Mouse (Mus musculus) brain, embryonic 18.5 days (tissue): ENCODE measurements around the gene Arhgef3.
"Not testable (repeated sequence)": the region's sequence is repeated elsewhere in the genome, so short reads cannot be mapped to it uniquely, and the experiment has no call there.

Experiments used
- DNase-seq: peaks from one replicate; pipeline ENCODE4 v3.0.0-alpha.2; 2012; ENCODE audit warnings: low read depth, low spot score

The Arhgef3 gene

DNA sequence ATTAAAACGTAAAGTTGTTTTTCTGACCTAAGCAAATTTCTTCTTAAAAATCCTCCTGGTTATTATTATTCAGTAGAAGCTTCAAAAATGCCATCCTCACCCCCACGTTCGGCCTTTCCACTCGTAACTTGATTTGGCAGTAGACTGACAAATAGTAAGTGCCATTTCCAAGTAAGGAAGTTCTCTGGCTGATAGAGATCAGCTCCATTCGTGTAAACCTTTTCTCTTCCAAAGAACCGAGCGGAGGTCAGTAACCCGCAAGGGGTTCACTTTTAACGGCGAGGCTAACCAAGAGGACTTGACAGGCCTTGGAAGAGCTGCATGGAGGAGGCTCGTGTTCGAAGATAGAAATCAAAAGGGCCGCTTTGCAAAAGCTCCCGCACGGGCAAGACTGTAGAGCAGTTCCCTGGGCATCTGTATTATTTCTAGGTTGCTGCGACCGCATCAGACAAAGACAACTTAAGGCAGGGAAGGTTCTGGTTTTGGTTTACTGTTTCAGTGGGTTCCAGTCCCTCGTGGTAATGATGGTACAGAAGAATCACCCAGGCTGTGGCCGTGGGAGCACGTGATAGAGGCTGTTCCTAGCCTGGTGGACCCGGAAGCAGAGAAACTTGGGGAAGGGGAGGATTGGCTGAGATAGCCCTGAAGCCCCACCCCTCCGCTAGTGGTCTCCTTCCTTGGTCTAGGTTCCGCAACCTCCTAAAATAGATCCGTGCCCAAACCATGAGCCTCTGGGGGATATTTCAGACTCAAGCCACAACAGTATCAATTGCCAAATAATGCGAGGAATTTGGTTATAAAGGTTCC lies 117.5 kb downstream of the Arhgef3 start:
- DNase-seq = no peak

DNA sequence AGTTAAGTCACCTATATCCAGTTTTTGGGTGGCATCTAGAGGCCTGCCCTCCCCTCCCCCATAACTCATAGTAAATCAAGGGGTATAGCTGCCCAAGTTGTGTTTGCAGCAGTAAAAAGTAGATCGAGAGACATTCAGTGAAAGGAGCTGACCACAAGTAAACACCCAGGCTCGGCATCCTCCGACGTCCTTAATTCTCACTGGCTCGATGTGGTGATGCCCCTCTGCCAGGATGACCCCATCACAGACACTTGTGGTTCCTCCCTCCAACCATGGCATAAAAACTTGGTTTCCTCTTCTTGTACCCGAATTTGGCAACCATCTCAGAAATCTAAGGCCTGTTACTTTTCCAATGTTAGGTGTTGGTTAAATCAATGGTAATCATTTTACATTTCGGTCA lies 118.4 kb downstream of the Arhgef3 start:
- no peak for DNase-seq

GRCm38 (mm10) chr14:27233656-27234055 lies 119.0 kb downstream of the Arhgef3 start:
- DNase-seq = no peak

GRCm38 (mm10) chr14:27234270-27234840 lies 119.7 kb downstream of the Arhgef3 start:
- DNase-seq = no peak

GRCm38 (mm10) chr14:27235897-27236553 lies 121.3 kb downstream of the Arhgef3 start:
- DNase-seq = no peak

DNA sequence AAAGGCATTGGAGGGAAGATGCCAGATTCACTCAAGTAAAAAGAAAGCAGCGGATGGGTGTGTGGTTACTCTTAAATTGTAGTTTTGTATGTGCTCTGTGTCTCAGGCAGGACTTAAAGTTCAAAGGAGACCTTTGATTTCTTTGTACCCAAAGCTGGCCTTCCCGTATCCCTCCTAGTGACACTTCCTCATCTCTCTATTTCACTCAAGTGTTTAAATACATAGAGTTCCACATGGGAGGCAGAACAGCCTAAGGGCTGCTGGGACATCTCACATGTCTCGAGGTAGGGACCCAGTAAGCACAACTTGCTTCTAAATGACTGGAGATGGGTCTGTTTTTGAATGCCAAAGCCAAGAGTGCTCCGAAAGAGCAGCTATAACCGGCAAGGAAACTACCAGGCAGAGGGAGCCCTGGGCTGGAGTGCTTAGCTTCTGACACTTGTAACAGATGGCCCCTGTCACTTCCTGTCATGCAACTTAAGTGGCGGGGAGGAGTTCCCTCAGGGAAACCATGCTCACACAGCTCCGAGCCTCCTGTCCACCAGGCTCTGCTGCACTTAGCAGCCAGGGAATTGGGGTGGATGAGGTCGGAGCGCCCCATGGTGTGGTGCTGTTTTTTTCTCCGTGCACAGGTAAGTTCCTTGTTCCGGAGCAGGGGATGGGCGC lies 123.0 kb downstream of the Arhgef3 start:
- DNase-seq = no peak

GRCm38 (mm10) chr14:27238600-27239118 lies 124.0 kb downstream of the Arhgef3 start:
- DNase-seq = no peak

- no peak for DNase-seq
Measured at GRCm38 (mm10) chr14:27239551-27240091, 124.9 kb downstream of the Arhgef3 start.

- DNase-seq = no peak
Measured at GRCm38 (mm10) chr14:27242253-27242652, 127.6 kb downstream of the Arhgef3 start.

DNA sequence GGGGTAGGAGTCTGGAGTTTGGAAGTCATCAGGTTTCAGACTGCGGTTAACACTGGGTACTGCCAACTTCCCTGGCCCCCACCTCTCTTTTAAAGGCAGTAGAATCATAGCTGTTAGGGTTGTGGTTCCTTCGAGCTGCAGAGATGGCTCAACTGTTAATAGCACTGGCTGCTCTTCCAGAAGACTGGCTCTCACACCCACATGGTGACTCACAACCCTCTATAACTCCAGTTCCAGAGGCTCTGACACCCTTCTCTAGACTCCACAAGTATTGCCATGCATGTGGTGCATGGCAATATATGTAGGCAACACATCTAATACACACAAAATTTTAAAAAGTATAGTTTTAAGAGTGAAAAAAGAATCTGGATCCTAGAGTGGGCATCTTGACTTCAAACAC lies 128.1 kb downstream of the Arhgef3 start:
- DNase-seq = no peak

GRCm38 (mm10) chr14:27243585-27243984 lies 128.9 kb downstream of the Arhgef3 start:
- DNase-seq = no peak

- no peak for DNase-seq
Measured at GRCm38 (mm10) chr14:27244898-27245297, 130.2 kb downstream of the Arhgef3 start.

DNA sequence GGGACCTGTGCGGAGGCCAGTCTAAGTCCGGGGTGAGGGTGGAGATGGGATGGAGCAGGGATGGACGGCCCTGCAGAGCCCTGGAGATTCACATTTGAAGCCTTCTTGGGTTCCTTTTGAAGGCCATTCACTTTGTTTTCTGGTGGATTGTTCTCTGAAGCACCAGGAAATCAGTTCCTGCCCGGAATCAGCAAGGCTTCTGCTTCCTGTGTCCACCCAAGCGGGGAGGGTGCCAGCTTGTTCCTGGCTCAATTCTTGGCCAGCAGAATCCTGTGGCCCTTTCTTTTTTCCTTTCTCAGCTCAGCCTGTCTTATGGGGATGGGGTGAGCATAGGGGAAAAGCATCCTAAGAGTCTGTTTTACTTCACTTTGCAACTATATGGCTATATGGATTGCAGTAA lies 131.7 kb downstream of the Arhgef3 start:
- DNase-seq = no peak

- not testable (repeated sequence) for DNase-seq
Measured at GRCm38 (mm10) chr14:27246948-27247347, 132.2 kb downstream of the Arhgef3 start.

- DNase-seq = no peak
Measured at GRCm38 (mm10) chr14:27249121-27249520, 134.4 kb downstream of the Arhgef3 start.

GRCm38 (mm10) chr14:27250281-27250789 lies 135.6 kb downstream of the Arhgef3 start:
- no peak for DNase-seq

DNA sequence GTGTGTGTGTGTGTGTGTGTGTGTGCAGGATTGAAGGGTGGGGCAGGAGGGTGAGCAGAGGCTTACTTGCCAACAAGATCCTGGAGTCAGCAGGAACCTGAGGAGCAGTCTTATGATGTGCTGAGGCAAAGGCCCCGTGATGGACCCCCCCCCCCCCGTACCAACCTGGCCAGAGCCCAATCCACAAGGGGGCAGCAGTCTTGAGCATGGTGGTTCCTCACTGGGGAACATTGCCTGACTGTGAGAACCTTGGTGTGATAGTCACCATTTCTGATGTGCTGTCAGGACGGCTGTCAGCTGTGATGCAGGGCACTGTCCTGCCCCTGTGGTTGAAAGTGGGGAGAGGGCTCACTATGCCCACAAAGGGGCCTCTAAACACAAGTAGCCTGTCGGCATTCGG lies 138.7 kb downstream of the Arhgef3 start:
- DNase-seq = no peak

GRCm38 (mm10) chr14:27262349-27262748 lies 147.7 kb downstream of the Arhgef3 start:
- no peak for DNase-seq

- DNase-seq = no peak
Measured at GRCm38 (mm10) chr14:27266601-27267000, 151.9 kb downstream of the Arhgef3 start.

DNA sequence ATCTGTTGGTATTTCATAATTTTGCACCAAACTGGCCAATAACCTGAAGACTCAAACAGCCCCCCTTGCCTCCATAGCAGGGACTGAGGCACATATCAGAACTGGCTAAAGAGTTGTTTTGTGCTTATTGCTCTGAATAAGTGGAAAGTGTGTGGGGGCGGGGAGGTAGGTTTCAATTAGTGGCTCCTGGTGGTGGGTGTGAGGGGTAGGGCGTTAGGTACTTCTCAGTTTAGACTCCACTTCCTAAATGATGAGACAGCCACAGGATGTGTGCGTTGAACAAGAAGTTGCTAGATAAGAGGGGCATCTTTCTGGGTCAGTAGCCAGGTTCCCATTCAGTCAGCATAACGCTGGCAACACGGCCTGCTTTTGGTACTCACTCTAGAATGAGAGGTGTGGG lies 153.4 kb downstream of the Arhgef3 start:
- DNase-seq = no peak

DNA sequence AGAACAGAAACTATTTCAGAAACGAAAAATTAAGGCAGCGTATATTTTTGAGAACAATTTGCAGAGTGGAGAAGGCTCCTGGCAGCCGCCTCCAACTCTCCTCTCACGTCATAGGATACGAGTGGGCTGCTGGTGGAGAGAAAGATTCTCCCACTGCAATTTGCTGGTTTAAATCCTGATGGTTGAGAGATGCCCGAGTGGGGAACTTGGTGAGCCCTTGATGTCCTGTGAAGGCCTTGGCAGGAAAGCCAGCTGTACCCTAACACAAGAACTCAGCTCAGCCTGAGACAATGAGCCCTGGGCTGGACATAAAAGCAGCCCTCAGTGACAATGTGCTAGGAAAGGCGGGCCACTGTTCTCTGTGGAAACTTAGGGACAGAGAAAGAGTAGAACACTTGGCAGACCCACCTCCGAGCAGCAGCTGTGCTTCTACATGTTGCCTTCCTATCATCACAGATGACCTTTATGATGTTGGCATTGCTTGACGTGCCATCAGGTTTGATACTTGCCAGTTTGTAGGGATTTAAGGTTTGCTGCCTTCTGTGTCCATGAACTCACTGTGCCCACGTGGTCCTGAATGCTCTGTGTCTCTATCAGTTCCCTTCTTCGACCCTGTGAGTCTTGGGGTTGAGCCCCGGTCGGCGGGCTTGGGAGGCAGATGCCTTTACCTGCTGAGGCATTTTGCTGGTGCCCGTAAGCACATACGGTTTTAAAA lies 154.4 kb downstream of the Arhgef3 start:
- DNase-seq = no peak
